Mouse (Mus musculus) urinary bladder, postnatal 0 days (tissue): ENCODE results near the gene Adam26b. TPM values are rescaled to one million over a fixed set of nuclear protein-coding genes. Genes with fewer than 3 reads are reported as not detected.

ENCODE experiments used
- polyA plus RNA-seq: library from polyadenylated mRNA; unstranded; fragments of >200 nt; fragmentation: Nextera tagmentation; extraction: Ambion mirVana; gene quantifications from 2 replicates; pipeline ENCODE4 v1.2.1, GENCODE M21; 2015

Gene Adam26b
- not detected in 2 replicates for polyA plus RNA-seq

DNA sequence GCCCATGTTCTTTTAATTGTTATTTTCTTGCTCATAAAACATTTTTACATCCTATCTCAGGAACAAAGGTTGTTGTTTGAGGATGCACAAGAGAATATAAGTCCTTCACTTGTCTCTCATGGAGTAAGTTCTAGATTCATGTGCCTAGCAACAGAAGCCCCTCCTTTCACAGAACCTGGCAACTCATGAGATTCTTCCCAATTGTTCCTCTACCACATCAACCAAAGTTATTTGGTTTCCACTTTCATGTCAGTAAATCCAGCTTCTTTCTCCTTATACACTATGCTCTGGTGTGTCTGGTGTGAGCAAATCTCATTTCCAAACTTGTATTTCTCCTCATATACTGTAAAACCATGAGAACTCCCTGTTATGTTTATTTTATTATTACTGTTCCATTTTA lies at the start of gene Adam26b:
Gene Adam26b (minus strand): TSS at position 101 of the 400 bp plus-strand sequence.

GRCm38 (mm10) chr8:43576607-43577006 lies 48.7 kb upstream of the Adam26b start, which contains the start of gene Adam26a:
TSS of gene Adam26a (minus strand) at chr8:43576707.

Other genes starting within 250 kb of the Adam26b start
- gene Zfp42, start 221.1 kb downstream of the Adam26b start, polyA plus RNA-seq = 0.31 and 0.69 TPM in 2 replicates
- gene Adam26a, start 48.6 kb upstream of the Adam26b start, polyA plus RNA-seq = not detected in 2 replicates
- not detected in 2 replicates for gene Gm5346, start 99.2 kb upstream of the Adam26b start, polyA plus RNA-seq
- gene Adam34, start 181.9 kb upstream of the Adam26b start, polyA plus RNA-seq = not detected in 2 replicates